Mouse (Mus musculus) limb, embryonic 13.5 days (tissue): Measurements from ENCODE around the gene Kif13a. TPM values are rescaled to one million over a fixed set of nuclear protein-coding genes. Genes with fewer than 3 reads are reported as not detected.

Experiments used
- ATAC-seq: fragments of 200-750 bp; cut with Nextera tagmentation; 2 replicates; pipeline ENCODE4 v1.8.0; 2017; ENCODE audit warnings: low read depth, moderate number of reproducible peaks, moderate TSS enrichment; ENCODE audit not compliant: low FRiP score
- H3K27ac ChIP-seq: fragments of 300-500 bp; sonication (generic); 2 replicates; pipeline ENCODE4 v1.5.1; 2015; ENCODE audit warnings: inconsistent platforms, mild to moderate bottlenecking, moderate library complexity
- H3K27me3 ChIP-seq: fragments of 300-500 bp; sonication (generic); 2 replicates; pipeline ENCODE4 v1.6.1; 2015; ENCODE audit warnings: mild to moderate bottlenecking, inconsistent platforms
- H3K36me3 ChIP-seq: fragments of 300-500 bp; sonication (generic); 2 replicates; pipeline ENCODE4 v1.6.1; 2015; ENCODE audit warnings: inconsistent platforms, mild to moderate bottlenecking, moderate library complexity
- H3K4me1 ChIP-seq: fragments of 300-500 bp; sonication (generic); 2 replicates; pipeline ENCODE4 v1.6.1; 2015; ENCODE audit warnings: inconsistent platforms
- H3K4me2 ChIP-seq: fragments of 300-500 bp; sonication (generic); replicated peaks from 2 replicates; pipeline ENCODE4 v1.6.1; 2015; ENCODE audit warnings: inconsistent platforms, mild to moderate bottlenecking, moderate library complexity
- H3K4me3 ChIP-seq: fragments of 300-500 bp; sonication (generic); 2 replicates; pipeline ENCODE4 v1.5.1; 2015; ENCODE audit warnings: moderate library complexity, mild to moderate bottlenecking, inconsistent platforms
- H3K9ac ChIP-seq: fragments of 300-500 bp; sonication (generic); 2 replicates; pipeline ENCODE4 v1.6.1; 2015; ENCODE audit warnings: mild to moderate bottlenecking, inconsistent platforms
- H3K9me3 ChIP-seq: fragments of 300-500 bp; sonication (generic); 2 replicates; pipeline ENCODE4 v1.6.1; 2016; ENCODE audit warnings: inconsistent platforms
- WGBS: fragments of 180-500 bp; shearing (Covaris S2); methylation state at CpG from one replicate; pipeline ENCODE4 v1.1.7; 2015; 5-methylcytosine and 5-hydroxymethylcytosine counted together
- polyA plus RNA-seq: library from polyadenylated mRNA; unstranded; fragments of >200 nt; fragmentation: Nextera tagmentation; extraction: Ambion mirVana; gene quantifications from 2 replicates; pipeline ENCODE4 v1.2.1, GENCODE M21; 2015

Gene Kif13a
- polyA plus RNA-seq, 1 experiment from 2014 or later: 17.4 TPM

DNA sequence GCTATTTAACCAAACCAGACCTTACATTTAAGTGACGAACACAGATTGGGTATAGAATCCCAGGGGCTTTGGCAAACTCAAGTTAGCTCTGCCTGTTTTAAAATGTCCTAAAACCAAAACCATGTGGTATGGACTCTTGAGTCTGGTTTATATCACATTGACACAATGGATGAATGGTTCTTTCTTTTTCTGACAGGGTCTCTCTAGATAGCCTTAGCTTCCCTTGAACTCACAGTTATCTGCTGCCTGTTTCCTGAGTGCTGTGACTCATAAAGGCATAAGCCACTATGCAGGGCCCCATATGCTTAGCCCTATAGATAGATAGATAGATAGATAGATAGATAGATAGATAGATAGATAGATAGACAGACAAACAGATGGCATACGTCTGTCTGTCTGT is 142.8 kb downstream of the Kif13a start:
- Histone ChIP-seq H3K36me3 (peaks cover 56% of the 10 kb centered on the region), H3K9ac (no peak overlapping the region), H3K4me3 (no peak overlapping the region), H3K27me3 (no peaks in the 10 kb centered on the region), H3K4me2 (no peak overlapping the region), H3K27ac (no peak overlapping the region), H3K9me3 (no peaks in the 10 kb centered on the region), H3K4me1 (peaks cover 5% of the 10 kb centered on the region)
- WGBS: 79% methylated on average over 2 of the region's 2 CpGs
- ATAC-seq: no peak

DNA sequence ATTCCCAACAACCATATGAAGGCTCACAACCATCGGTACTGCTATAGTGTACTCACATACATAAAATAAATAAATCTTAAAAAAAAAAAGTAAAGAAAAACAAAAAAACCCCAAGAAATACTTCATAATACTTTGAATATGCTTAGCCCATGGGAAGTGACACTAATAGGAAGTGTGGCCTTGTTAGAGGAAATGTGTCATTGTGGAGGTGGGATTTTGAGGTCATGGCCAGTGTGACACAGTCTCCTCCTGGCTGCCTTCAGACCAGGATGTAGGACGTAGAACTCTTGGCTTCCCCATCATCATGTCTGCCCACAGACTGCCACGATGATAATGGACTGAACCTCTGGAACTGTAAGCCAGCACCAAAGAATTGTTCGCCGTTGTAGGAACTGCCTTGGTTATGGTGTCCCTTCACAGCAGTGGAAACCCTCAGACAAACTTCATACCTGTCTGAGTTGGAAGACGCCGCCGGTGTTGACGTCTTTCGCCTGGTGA is 143.6 kb downstream of the Kif13a start:
- ATAC-seq: no peak
- peaks cover 54% of the 10 kb centered on the region for H3K36me3 ChIP-seq
- WGBS: 96% methylated on average over 10 of the region's 10 CpGs
- H3K9me3 ChIP-seq: no peaks in the 10 kb centered on the region
- peaks cover 5% of the 10 kb centered on the region for H3K4me1 ChIP-seq
- no peaks in the 10 kb centered on the region for H3K27me3 ChIP-seq
- H3K27ac ChIP-seq: no peak overlapping the region
- no peak overlapping the region for H3K4me3 ChIP-seq
- no peak overlapping the region for H3K9ac ChIP-seq
- no peak overlapping the region for H3K4me2 ChIP-seq

DNA sequence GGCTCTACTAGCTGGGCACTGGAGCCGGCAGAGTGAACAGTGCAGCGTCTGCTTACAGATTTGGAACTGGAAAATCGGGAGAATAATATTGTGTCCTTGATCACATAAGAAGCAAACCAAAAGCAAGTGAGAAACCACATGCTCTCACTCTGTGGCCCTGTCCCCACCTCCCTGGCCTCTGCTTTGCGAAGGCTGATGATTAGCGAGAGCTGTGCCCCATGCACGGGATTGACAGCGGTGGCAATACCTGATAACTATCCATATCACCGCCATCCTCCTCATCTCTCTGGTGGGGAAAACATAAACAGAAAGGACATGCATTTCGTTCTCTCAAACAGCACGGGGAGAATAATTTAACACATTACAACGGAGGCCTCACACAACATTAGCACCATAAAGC is 149.3 kb downstream of the Kif13a start:
- H3K9ac ChIP-seq: no peak overlapping the region
- 83% methylated on average over 11 of the region's 11 CpGs for WGBS
- peaks cover 12% of the 10 kb centered on the region for H3K4me1 ChIP-seq
- H3K9me3 ChIP-seq: no peaks in the 10 kb centered on the region
- no peak overlapping the region for H3K27ac ChIP-seq
- no peak overlapping the region for H3K4me2 ChIP-seq
- no peak for ATAC-seq
- H3K36me3 ChIP-seq: peaks cover 48% of the 10 kb centered on the region
- H3K27me3 ChIP-seq: no peaks in the 10 kb centered on the region
- no peak overlapping the region for H3K4me3 ChIP-seq

DNA sequence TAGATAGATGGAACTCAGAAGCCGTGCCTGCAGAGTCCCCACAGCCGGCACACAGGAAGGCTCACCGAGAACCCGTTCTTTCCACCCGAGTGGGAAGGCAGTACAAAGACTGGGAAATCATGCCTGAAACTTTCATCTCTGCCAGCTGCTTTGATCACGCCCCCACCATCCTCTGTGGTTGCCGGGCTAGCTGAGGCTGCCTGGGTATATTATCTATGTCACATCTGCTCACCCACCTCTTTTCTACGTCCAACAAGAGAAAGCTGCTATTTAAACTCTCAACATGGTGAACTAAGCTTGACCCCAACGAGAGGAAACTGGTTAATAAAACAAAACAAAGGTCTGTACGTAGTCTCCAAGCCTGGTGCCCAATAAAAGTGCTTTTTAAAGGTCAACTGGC is 149.8 kb downstream of the Kif13a start:
- 42% methylated on average over 10 of the region's 10 CpGs for WGBS
- Histone ChIP-seq H3K27ac (no peak overlapping the region), H3K4me3 (no peak overlapping the region), H3K9me3 (no peaks in the 10 kb centered on the region), H3K36me3 (peaks cover 48% of the 10 kb centered on the region), H3K4me2 (no peak overlapping the region), H3K9ac (no peak overlapping the region), H3K4me1 (peaks cover 12% of the 10 kb centered on the region), H3K27me3 (no peaks in the 10 kb centered on the region)
- no peak for ATAC-seq

DNA sequence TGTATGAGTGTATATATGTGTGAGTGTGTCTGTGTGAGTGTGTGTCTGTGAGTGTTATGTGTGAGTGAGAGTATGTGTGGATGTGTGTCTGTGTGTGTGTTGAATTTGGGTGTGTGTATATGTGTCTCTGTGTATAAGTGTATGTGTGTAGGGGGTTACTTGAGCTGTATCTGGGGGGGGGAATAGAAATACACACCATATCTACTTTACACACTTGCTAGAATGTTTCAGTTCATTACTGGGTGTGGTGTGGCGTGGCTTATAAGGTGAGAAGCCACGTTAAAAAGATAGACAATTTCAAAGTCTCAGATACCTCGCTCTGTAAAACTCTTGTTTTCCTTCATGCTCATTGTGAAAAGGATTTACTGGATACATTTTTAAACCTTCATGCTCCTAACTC is 152.2 kb downstream of the Kif13a start:
- 88% methylated on average over 3 of the region's 3 CpGs for WGBS
- H3K27me3 ChIP-seq: no peaks in the 10 kb centered on the region
- peaks cover 12% of the 10 kb centered on the region for H3K4me1 ChIP-seq
- H3K36me3 ChIP-seq: peaks cover 53% of the 10 kb centered on the region
- no peak overlapping the region for H3K27ac ChIP-seq
- no peak overlapping the region for H3K9ac ChIP-seq
- H3K9me3 ChIP-seq: no peaks in the 10 kb centered on the region; the same call in 1 of the 2 replicates
- ATAC-seq: no peak
- no peak overlapping the region for H3K4me2 ChIP-seq
- no peak overlapping the region for H3K4me3 ChIP-seq

DNA sequence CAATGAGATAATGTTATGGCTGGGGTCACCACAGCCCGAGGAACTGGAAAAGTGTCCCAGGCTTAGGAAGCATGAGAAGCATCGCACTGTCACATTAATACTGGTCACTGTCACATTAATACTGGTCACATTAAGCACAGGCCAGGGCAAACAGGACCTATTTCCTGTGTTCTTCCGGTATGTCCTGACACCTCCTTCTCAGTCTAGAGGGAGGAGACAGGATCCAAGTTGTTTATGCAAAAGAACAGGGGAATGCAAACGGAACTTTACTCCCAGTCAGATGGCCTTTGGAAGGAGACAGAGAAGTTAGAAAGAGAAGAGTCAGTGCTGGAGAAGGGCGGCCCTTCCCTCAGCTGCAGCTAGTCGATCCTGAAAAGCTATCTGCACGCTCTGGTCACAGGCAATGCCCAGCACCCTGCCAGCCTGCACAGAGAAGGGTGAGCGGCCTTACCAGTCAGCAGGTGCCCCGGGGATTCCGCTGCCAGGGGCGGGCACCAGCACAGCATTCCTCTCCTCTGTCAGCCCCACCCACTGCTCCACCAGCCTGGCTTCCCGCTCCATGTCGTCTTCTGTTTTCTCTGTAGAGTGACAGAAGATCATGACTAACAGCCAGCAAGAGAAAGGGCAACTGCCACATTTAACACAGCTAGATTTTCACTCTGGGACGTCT is 152.9 kb downstream of the Kif13a start:
- H3K36me3 ChIP-seq: peaks cover 59% of the 10 kb centered on the region
- WGBS: 74% methylated on average over 14 of the region's 14 CpGs

DNA sequence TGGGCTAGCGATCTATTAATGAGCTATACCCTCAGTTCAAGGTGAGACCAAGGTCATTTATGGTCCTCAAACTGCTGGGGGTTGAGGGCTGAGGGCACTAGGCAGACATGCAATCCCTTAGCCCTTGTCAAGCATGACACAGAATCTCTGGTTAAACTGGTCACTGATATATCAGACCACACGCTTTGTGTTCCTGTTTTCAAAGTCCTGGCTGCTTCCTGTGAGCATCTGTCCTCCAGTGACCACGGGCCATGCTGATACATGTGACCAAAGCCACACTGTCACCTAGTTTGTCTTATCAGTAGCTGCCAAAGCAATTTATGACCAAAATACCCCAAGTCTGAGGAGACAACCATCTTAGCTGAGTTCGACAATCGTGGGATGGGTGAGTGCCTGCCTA is 154.7 kb downstream of the Kif13a start:
- no peak overlapping the region for H3K4me3 ChIP-seq
- peaks cover 72% of the 10 kb centered on the region for H3K36me3 ChIP-seq
- no peaks in the 10 kb centered on the region; the same call in 1 of the 2 replicates for H3K9me3 ChIP-seq
- no peak overlapping the region for H3K4me2 ChIP-seq
- no peaks in the 10 kb centered on the region for H3K27me3 ChIP-seq
- peaks cover 7% of the 10 kb centered on the region for H3K4me1 ChIP-seq
- no peak overlapping the region for H3K27ac ChIP-seq
- H3K9ac ChIP-seq: no peak overlapping the region
- WGBS: 91% methylated on average over 5 of the region's 5 CpGs
- no peak for ATAC-seq

More for the DNA sequence above, 152.9 kb downstream of the Kif13a start:
- Histone ChIP-seq H3K27me3 (no peaks in the 10 kb centered on the region), H3K27ac (no peak overlapping the region), H3K4me2 (no peak overlapping the region), H3K4me1 (peaks cover 12% of the 10 kb centered on the region), H3K4me3 (no peak overlapping the region), H3K9ac (no peak overlapping the region), H3K9me3 (no peaks in the 10 kb centered on the region; the same call in 1 of the 2 replicates)
- ATAC-seq: no peak

DNA sequence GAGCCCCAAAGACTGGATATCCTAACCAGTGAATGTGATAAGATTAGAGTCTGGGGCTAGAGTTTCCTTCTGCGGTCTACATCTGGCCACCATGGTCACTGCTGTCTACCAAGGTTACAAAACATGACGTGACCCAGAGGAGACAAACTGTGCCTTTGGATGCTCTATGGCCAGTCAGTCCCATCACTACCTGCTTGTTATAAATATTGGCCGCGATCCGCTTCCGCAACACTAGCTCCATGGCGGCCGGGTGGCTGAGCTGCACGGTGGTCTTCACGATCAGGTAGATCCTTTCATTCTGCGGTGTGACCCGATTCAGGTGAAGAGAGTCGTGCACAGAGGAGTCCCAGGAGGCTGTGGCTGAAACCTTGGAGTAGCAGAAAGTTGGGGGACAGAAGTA is 157.1 kb downstream of the Kif13a start:
- Histone ChIP-seq H3K4me2 (no peak overlapping the region), H3K27ac (no peak overlapping the region), H3K9me3 (no peaks in the 10 kb centered on the region; the same call in 1 of the 2 replicates), H3K4me1 (no peaks in the 10 kb centered on the region), H3K4me3 (no peak overlapping the region), H3K9ac (no peak overlapping the region), H3K27me3 (no peaks in the 10 kb centered on the region), H3K36me3 (peaks cover 83% of the 10 kb centered on the region)
- no peak for ATAC-seq
- 95% methylated on average over 13 of the region's 13 CpGs for WGBS

DNA sequence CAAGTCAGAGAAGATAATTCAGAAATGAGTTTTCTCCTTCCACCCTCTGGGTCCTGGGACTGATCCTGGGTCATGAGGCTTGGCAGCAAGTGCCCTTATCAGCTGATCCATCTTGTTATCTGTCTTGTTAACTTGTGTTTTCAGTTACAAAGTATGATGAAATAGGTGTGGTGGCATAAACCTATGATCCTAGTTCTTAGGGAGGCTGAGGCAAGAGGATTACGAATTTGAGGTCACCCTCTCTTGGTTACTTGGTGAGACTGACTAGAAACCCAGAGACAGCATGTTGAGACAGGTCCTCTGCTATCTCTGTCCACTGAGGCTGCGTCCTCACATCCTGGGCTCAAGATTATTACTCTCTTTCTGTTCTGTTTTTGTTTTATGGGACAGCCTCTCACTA is 164.3 kb downstream of the Kif13a start:
- Histone ChIP-seq H3K27ac (no peak overlapping the region), H3K4me1 (0 out of 2 replicates have a peak, but pooled peaks cover 5% of the 10 kb centered on the region), H3K4me3 (no peak overlapping the region), H3K9me3 (no peaks in the 10 kb centered on the region), H3K27me3 (no peaks in the 10 kb centered on the region), H3K9ac (no peak overlapping the region), H3K4me2 (no peak overlapping the region), H3K36me3 (peaks cover 79% of the 10 kb centered on the region)
- no peak for ATAC-seq
- WGBS: 88% methylated on average over 2 of the region's 2 CpGs

DNA sequence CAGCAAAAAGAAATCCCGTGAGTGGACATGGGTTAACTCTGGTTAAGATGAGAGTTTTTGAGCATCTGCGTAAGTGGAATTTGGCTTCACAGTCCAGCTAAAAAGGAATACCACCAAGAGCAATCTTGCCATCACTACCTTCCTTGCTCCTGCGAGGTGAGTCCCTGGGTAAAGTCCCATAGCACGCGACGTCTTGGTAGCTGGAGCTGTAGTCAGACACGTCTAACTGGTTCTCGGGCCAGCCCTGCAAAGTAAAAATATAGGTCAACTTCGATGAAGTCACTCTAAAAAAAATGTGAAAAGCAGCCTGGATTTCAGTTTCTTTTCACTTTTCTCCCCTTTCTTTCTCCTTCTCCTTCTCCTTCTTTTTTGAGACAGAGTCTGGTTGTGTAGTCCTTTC is 166.5 kb downstream of the Kif13a start:
- H3K4me2 ChIP-seq: no peak overlapping the region
- WGBS: 89% methylated on average over 9 of the region's 9 CpGs
- no peak for ATAC-seq
- no peaks in the 10 kb centered on the region for H3K27me3 ChIP-seq
- no peak overlapping the region for H3K4me3 ChIP-seq
- H3K9ac ChIP-seq: no peak overlapping the region
- H3K4me1 ChIP-seq: 0 out of 2 replicates have a peak, but pooled peaks cover 5% of the 10 kb centered on the region
- H3K36me3 ChIP-seq: peaks cover 80% of the 10 kb centered on the region
- no peaks in the 10 kb centered on the region for H3K9me3 ChIP-seq
- H3K27ac ChIP-seq: no peak overlapping the region

DNA sequence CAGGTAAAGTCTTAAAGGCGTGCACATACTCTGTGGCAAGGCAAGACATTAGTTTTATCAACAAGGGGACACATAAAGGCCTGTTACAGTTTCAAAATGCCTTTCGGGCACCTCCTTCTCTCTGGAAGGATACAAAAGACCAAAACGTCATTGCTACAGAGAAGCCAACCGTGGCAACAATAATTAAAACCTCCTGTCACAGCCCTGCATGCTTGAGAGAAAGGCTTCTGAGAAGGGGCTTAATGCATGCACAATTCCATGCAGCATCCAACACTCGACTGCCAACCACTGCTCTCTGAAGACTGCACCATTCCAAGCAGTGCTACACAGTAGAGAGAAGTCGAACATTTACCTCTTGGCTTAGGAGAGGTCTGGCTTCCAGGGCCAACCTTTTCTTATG is 168.7 kb downstream of the Kif13a start:
- H3K36me3 ChIP-seq: peaks cover 76% of the 10 kb centered on the region
- no peak overlapping the region for H3K4me3 ChIP-seq
- 0 out of 2 replicates have a peak, but pooled peaks cover 5% of the 10 kb centered on the region for H3K4me1 ChIP-seq
- no peak overlapping the region for H3K9ac ChIP-seq
- WGBS: 48% methylated on average over 6 of the region's 6 CpGs
- H3K4me2 ChIP-seq: no peak overlapping the region
- H3K27me3 ChIP-seq: no peaks in the 10 kb centered on the region
- no peak overlapping the region for H3K27ac ChIP-seq
- H3K9me3 ChIP-seq: no peaks in the 10 kb centered on the region
- ATAC-seq: no peak

DNA sequence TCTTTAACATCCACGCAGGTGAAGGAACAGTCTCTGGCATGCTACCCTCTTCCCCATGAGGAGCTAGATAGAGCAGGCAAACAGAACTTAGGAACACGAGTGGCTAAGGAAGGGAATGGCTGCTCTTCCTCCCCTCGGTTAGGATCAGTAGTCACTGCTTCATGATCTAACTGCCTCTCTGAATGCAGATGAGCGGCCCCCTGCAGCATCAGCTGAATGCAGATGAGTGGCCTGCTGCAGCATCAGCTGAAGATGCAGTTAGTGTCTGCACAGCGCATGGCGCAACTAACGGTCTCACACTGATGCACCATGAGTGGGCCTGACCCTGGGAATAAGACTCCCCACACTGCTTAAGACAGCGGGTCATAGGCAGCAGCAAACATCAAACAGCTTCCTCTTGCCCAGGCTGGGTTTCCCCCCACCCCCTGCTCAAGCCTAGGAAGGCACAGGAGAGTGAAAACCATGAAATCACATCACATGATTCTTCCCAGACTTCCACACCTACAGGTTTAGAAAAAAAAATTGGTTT is 170.3 kb downstream of the Kif13a start:
- Histone ChIP-seq H3K4me3 (no peak overlapping the region), H3K9ac (no peak overlapping the region), H3K36me3 (peaks cover 72% of the 10 kb centered on the region), H3K27me3 (no peaks in the 10 kb centered on the region), H3K4me1 (0 out of 2 replicates have a peak, but pooled peaks cover 5% of the 10 kb centered on the region), H3K27ac (no peak overlapping the region), H3K9me3 (no peaks in the 10 kb centered on the region), H3K4me2 (no peak overlapping the region)
- WGBS: 79% methylated on average over 8 of the region's 8 CpGs
- ATAC-seq: no peak
